Mouse (Mus musculus): Measurements from ENCODE around the gene Dlgap1. TPM values are rescaled to one million over a fixed set of nuclear protein-coding genes. Genes with fewer than 3 reads are reported as not detected.

Gene Dlgap1
- total and polyA plus RNA-seq, 3 experiments = 0.39 to 1.6 (median 0.52) TPM

GRCm38 (mm10) chr17:70397708-70398107 is 428.8 kb downstream of the Dlgap1 start:
- Histone ChIP-seq H3K79me2 (replicated peaks; ENCODE audit: control insufficient read depth, insufficient read depth, low read length) (no peaks in the 10 kb centered on the region), H3K27me3 (ENCODE audit: control insufficient read depth, insufficient read depth, low read length) (no peaks in the 10 kb centered on the region), H3K27ac (no peak overlapping the region), H3K36me3 (ENCODE audit: control insufficient read depth, insufficient read depth, low read length) (no peaks in the 10 kb centered on the region), H3K4me1 (ENCODE audit: control insufficient read depth, insufficient read depth, low read length) (no peaks in the 10 kb centered on the region), H3K9ac (ENCODE audit: low read depth, low read length) (no peak overlapping the region), H3K4me3 (no peak overlapping the region)
- 54% methylated on average over 8 of the region's 8 CpGs for WGBS
- no peak for DNase-seq
- intact Hi-C loops (cut with DNase I) = no loop called here
- TF ChIP-seq CTCF (IDR thresholded peaks at IDR 0.05) (no peak), POLR2A (IDR thresholded peaks at IDR 0.05; ENCODE audit: insufficient read depth, low read depth, low read length) (no peak), EP300 (IDR thresholded peaks at IDR 0.05; ENCODE audit: insufficient read depth, low read depth, low read length) (no peak)

DNA sequence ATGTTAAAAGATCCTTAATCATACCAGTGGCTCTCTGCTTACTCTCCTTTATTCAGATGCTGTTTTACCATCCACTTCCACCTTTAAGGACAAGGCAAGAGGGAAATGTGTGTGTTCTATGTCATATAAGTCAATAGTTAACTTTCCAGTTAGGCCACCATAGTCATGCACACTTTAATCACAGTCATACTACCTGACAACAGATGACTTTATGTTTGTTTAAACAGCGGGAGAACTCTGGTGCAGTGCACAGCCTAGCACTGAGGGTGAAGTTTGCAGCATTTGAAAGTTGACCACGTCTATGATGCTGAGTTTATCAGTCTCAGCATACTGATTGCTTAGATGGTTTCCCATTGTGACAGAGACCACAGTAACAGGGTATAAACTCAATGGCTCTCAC is 433.0 kb downstream of the Dlgap1 start:
- Histone ChIP-seq H3K27ac (no peak overlapping the region), H3K27me3 (ENCODE audit: control insufficient read depth, insufficient read depth, low read length) (no peaks in the 10 kb centered on the region), H3K4me3 (no peak overlapping the region), H3K9ac (ENCODE audit: low read depth, low read length) (no peak overlapping the region), H3K36me3 (ENCODE audit: control insufficient read depth, insufficient read depth, low read length) (no peaks in the 10 kb centered on the region), H3K79me2 (replicated peaks; ENCODE audit: control insufficient read depth, insufficient read depth, low read length) (no peaks in the 10 kb centered on the region), H3K4me1 (ENCODE audit: control insufficient read depth, insufficient read depth, low read length) (no peaks in the 10 kb centered on the region)
- TF ChIP-seq CTCF (IDR thresholded peaks at IDR 0.05) (no peak), EP300 (IDR thresholded peaks at IDR 0.05; ENCODE audit: insufficient read depth, low read depth, low read length) (no peak), POLR2A (IDR thresholded peaks at IDR 0.05; ENCODE audit: insufficient read depth, low read depth, low read length) (no peak)
- WGBS = 56% methylated on average over 2 of the region's 2 CpGs
- DNase-seq = no peak
- intact Hi-C loops (cut with DNase I) = no loop called here

- Histone ChIP-seq H3K27ac (no peak overlapping the region), H3K4me3 (no peak overlapping the region), H3K79me2 (replicated peaks; ENCODE audit: control insufficient read depth, insufficient read depth, low read length) (no peaks in the 10 kb centered on the region), H3K9ac (ENCODE audit: low read depth, low read length) (no peak overlapping the region), H3K4me1 (ENCODE audit: control insufficient read depth, insufficient read depth, low read length) (no peaks in the 10 kb centered on the region), H3K36me3 (ENCODE audit: control insufficient read depth, insufficient read depth, low read length) (no peaks in the 10 kb centered on the region), H3K27me3 (ENCODE audit: control insufficient read depth, insufficient read depth, low read length) (no peaks in the 10 kb centered on the region)
- TF ChIP-seq EP300 (IDR thresholded peaks at IDR 0.05; ENCODE audit: insufficient read depth, low read depth, low read length) (no peak), CTCF (IDR thresholded peaks at IDR 0.05) (no peak), POLR2A (IDR thresholded peaks at IDR 0.05; ENCODE audit: insufficient read depth, low read depth, low read length) (no peak)
- 47% methylated on average over 10 of the region's 10 CpGs for WGBS
- intact Hi-C loops (cut with DNase I) = no loop called here
- no peak for DNase-seq
Measured at GRCm38 (mm10) chr17:70403750-70404149, 434.9 kb downstream of the Dlgap1 start.

- no peaks in the 10 kb centered on the region for H3K79me2 ChIP-seq (replicated peaks; ENCODE audit: control insufficient read depth, insufficient read depth, low read length)
- no peaks in the 10 kb centered on the region for H3K36me3 ChIP-seq (ENCODE audit: control insufficient read depth, insufficient read depth, low read length)
- intact Hi-C loops (cut with DNase I) = no loop called here
- TF ChIP-seq POLR2A (IDR thresholded peaks at IDR 0.05; ENCODE audit: insufficient read depth, low read depth, low read length) = no peak
- no peak for TF ChIP-seq CTCF (IDR thresholded peaks at IDR 0.05)
- no peak for TF ChIP-seq EP300 (IDR thresholded peaks at IDR 0.05; ENCODE audit: insufficient read depth, low read depth, low read length)
- H3K27ac ChIP-seq = no peak overlapping the region
- WGBS = 80% methylated on average over 3 of the region's 3 CpGs
- no peak overlapping the region for H3K4me3 ChIP-seq
- no peak for DNase-seq
- no peak overlapping the region for H3K9ac ChIP-seq (ENCODE audit: low read depth, low read length)
- no peaks in the 10 kb centered on the region for H3K4me1 ChIP-seq (ENCODE audit: control insufficient read depth, insufficient read depth, low read length)
- no peaks in the 10 kb centered on the region for H3K27me3 ChIP-seq (ENCODE audit: control insufficient read depth, insufficient read depth, low read length)
Measured at GRCm38 (mm10) chr17:70414202-70414601, 445.3 kb downstream of the Dlgap1 start.

DNA sequence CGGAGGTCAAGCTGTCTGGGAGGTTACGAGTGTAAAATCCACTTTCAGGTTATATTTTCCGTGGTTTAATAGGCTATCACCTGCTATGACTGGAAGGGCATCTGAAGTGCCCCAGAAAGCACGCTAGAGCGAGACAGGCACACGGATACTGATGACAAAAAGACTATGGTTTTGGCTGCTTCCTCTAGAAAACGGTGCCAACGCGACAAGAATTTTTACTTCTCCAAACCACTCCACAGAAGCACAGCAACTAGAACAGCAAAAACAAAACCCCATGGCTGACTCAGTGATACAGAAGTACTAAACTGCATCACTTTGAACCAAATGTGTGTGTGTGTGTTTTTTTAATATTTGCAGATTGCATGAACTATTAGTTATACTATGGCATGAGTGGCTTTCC is 459.0 kb downstream of the Dlgap1 start:
- no peaks in the 10 kb centered on the region; the same call in 1 of the 2 replicates for H3K4me1 ChIP-seq (ENCODE audit: control insufficient read depth, insufficient read depth, low read length)
- H3K36me3 ChIP-seq (ENCODE audit: control insufficient read depth, insufficient read depth, low read length) = no peaks in the 10 kb centered on the region
- no peaks in the 10 kb centered on the region for H3K79me2 ChIP-seq (replicated peaks; ENCODE audit: control insufficient read depth, insufficient read depth, low read length)
- no peaks in the 10 kb centered on the region for H3K27me3 ChIP-seq (ENCODE audit: control insufficient read depth, insufficient read depth, low read length)
- TF ChIP-seq POLR2A (IDR thresholded peaks at IDR 0.05; ENCODE audit: insufficient read depth, low read depth, low read length) (no peak), EP300 (IDR thresholded peaks at IDR 0.05; ENCODE audit: insufficient read depth, low read depth, low read length) (no peak), CTCF (IDR thresholded peaks at IDR 0.05) (no peak)
- H3K9ac ChIP-seq (ENCODE audit: low read depth, low read length) = no peak overlapping the region
- no peak for DNase-seq
- intact Hi-C loops (cut with DNase I) = no loop called here
- H3K4me3 ChIP-seq = no peak overlapping the region
- WGBS = 74% methylated on average over 9 of the region's 9 CpGs
- no peak overlapping the region for H3K27ac ChIP-seq

GRCm38 (mm10) chr17:70429746-70430451 is 461.0 kb downstream of the Dlgap1 start:
- no peaks in the 10 kb centered on the region for H3K27me3 ChIP-seq (ENCODE audit: control insufficient read depth, insufficient read depth, low read length)
- DNase-seq = peak; percentile 36 to 54
- no peak overlapping the region for H3K9ac ChIP-seq (ENCODE audit: low read depth, low read length)
- H3K79me2 ChIP-seq (replicated peaks; ENCODE audit: control insufficient read depth, insufficient read depth, low read length) = no peaks in the 10 kb centered on the region
- TF ChIP-seq CTCF (IDR thresholded peaks at IDR 0.05) (peak; percentile 87), EP300 (IDR thresholded peaks at IDR 0.05; ENCODE audit: insufficient read depth, low read depth, low read length) (no peak)
- 16% methylated on average over 17 of the region's 17 CpGs for WGBS
- intact Hi-C loops (cut with DNase I) = no loop called here
- H3K4me3 ChIP-seq = no peak overlapping the region
- H3K27ac ChIP-seq = no peak overlapping the region
- H3K36me3 ChIP-seq (ENCODE audit: control insufficient read depth, insufficient read depth, low read length) = no peaks in the 10 kb centered on the region
- no peaks in the 10 kb centered on the region; the same call in 1 of the 2 replicates for H3K4me1 ChIP-seq (ENCODE audit: control insufficient read depth, insufficient read depth, low read length)

Measured in heart, adult 2 months (tissue).